Mouse (Mus musculus) limb, embryonic 15.5 days (tissue): ENCODE data around the gene Farp2. TPM values are rescaled to one million over a fixed set of nuclear protein-coding genes. Genes with fewer than 3 reads are reported as not detected.
"Not testable (repeated sequence)": the region's sequence is repeated elsewhere in the genome, so short reads cannot be mapped to it uniquely, and the experiment has no call there.

Experiments used
- ATAC-seq: fragments of 200-750 bp; cut with Nextera tagmentation; 2 replicates; pipeline ENCODE4 v1.8.0; 2017; ENCODE audit warnings: low read depth, moderate TSS enrichment; ENCODE audit not compliant: insufficient number of reproducible peaks, low FRiP score, low TSS enrichment
- H3K27ac ChIP-seq: fragments of 300-500 bp; sonication (generic); 2 replicates; pipeline ENCODE4 v1.5.1; 2015; ENCODE audit warnings: moderate library complexity, mild to moderate bottlenecking, inconsistent platforms
- H3K27me3 ChIP-seq: fragments of 300-500 bp; sonication (generic); 2 replicates; pipeline ENCODE4 v1.6.1; 2015; ENCODE audit warnings: inconsistent platforms
- H3K36me3 ChIP-seq: fragments of 300-500 bp; sonication (generic); 2 replicates; pipeline ENCODE4 v1.6.1; 2015; ENCODE audit warnings: inconsistent platforms
- H3K4me1 ChIP-seq: fragments of 300-500 bp; sonication (generic); 2 replicates; pipeline ENCODE4 v1.6.1; 2015; ENCODE audit warnings: inconsistent platforms
- H3K4me2 ChIP-seq: fragments of 300-500 bp; sonication (generic); 2 replicates; pipeline ENCODE4 v1.6.1; 2015; ENCODE audit warnings: mild to moderate bottlenecking, inconsistent platforms
- H3K4me3 ChIP-seq: fragments of 300-500 bp; sonication (generic); 2 replicates; pipeline ENCODE4 v1.5.1; 2015; ENCODE audit warnings: mild to moderate bottlenecking, inconsistent platforms
- H3K9ac ChIP-seq: fragments of 300-500 bp; sonication (generic); 2 replicates; pipeline ENCODE4 v1.6.1; 2015; ENCODE audit warnings: inconsistent platforms
- H3K9me3 ChIP-seq: fragments of 300-500 bp; sonication (generic); 2 replicates; pipeline ENCODE4 v1.6.1; 2016; ENCODE audit warnings: inconsistent platforms
- WGBS: fragments of 180-500 bp; shearing (Covaris S2); methylation state at CpG from one replicate; pipeline ENCODE4 v1.1.7; 2015; 5-methylcytosine and 5-hydroxymethylcytosine counted together
- polyA plus RNA-seq: library from polyadenylated mRNA; unstranded; fragments of >200 nt; fragmentation: Nextera tagmentation; extraction: Ambion mirVana; gene quantifications from 2 replicates; pipeline ENCODE4 v1.2.1, GENCODE M21; 2015

Gene Farp2
- 7.9 and 8.7 TPM in 2 replicates for polyA plus RNA-seq

DNA sequence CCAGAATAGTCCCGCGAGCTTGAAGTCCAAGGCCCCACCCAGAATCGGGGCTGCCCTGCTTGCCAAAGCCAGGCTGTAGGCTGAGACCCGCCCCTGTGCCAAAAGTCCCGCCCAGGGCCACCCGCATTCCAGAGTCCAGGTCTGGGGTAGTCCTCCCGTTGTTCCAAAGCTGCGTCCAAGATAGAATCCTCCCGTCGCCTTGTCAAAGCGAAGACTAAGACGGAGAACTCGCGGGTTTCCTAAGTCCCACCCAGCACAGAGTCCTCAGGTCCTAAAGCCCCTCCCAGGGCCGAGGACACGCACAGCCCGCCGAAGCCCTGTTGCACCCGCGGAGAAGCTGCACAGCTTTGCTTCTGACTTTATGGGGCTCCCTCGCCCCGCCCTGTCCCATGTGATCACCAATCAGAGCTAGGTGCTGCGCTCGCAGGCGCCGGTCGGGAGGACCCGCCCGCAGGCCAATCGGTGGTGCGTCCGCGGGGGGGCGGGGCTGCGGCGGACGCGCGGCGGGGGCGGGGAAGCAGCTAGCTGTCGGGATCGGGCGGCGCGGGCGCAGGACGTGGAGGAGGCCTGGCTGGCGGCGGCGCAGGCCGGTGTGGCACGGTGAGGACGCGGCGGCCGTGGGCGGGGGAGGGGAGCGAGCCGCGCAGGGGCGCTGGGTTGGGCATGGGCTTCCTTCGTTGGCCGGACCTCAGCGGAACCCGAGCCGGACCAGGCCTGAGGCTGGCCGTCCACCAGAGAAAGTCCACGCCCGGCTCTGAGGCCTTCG, at the start of gene Farp2:
TSS of gene Farp2 (plus strand) at position 495 of the 766 bp plus-strand sequence.
- H3K4me3 ChIP-seq: peak within 1 kb of the TSS; percentile 69
- ATAC-seq: peak; percentile 98
- H3K9ac ChIP-seq: peak within 1 kb of the TSS; percentile 65
- peak within 1 kb of the TSS; percentile 87 for H3K27ac ChIP-seq
- H3K4me1 ChIP-seq: peaks cover 22% of the 10 kb centered on the region
- WGBS: 2% methylated on average over 68 of the region's 71 CpGs
- H3K36me3 ChIP-seq: peaks cover 20% of the 10 kb centered on the region
- peak within 1 kb of the TSS; percentile 77 for H3K4me2 ChIP-seq
- H3K27me3 ChIP-seq: no peaks in the 10 kb centered on the region
- no peaks in the 10 kb centered on the region for H3K9me3 ChIP-seq

DNA sequence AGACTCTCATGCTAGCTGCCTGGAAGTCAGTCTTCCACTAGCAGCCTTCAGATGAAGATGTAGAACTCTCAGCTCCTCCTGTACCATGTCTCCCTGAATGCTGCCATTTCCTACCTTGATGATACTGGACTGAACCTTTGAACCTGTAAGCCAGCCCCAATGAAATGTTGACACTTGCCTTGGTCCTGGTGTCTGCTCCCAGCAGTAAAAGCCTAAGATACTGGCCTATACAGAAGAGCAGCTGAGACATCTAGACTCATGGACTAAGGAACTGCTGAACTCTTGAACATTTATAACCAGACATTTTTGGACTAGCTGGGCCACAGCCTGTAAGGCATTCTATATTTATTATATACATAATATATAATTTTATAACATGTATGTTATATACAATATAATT, 46.8 kb upstream of the Farp2 start:
- no peaks in the 10 kb centered on the region for H3K36me3 ChIP-seq
- no peak overlapping the region for H3K4me3 ChIP-seq
- no peaks in the 10 kb centered on the region for H3K27me3 ChIP-seq
- no peak overlapping the region for H3K27ac ChIP-seq
- no peak overlapping the region for H3K4me2 ChIP-seq
- H3K4me1 ChIP-seq: no peaks in the 10 kb centered on the region
- no peaks in the 10 kb centered on the region for H3K9me3 ChIP-seq
- no peak for ATAC-seq
- no peak overlapping the region for H3K9ac ChIP-seq

DNA sequence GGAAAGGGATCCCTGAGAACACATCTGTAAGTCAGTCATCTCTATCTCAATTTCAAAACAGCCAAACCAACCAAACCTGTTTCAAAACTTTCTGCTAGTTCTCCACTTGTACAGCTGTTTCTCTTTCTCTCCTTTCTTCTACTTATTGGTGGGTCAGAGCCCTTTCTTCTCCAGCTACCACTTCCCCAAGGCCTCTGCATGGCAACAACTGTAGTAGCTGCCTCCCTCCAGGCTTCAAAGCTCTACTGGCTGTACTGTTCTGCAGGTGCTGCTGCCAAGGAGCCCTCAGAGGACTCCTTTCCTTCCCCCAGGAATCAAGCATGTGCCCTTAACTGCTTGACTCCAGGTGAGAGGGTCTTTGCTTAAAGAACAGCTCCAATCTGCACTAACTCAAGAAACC, 46.1 kb upstream of the Farp2 start:
- Histone ChIP-seq H3K27me3 (no peaks in the 10 kb centered on the region), H3K36me3 (no peaks in the 10 kb centered on the region), H3K9me3 (no peaks in the 10 kb centered on the region), H3K4me3 (no peak overlapping the region), H3K9ac (no peak overlapping the region), H3K27ac (no peak overlapping the region), H3K4me1 (no peaks in the 10 kb centered on the region), H3K4me2 (no peak overlapping the region)
- no peak for ATAC-seq

DNA sequence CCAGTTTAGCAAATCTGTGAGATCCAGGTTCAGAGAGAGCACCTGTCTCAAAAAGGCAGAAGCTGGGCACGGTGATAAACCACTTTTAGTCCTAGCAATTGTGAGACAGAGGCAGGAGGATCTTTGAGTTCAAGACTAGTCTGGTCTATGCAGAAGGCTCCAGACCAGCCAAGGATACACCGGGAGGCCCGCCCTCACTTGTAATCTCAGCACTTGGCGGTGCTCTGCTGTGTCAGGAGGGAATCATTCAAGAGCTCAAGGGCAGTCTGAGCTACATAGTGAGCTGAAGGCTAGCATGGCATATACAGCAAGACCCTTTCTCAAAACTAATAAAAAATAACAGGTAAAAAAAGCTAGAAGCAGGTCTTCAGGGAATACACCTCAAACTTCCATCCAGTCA, 43.3 kb upstream of the Farp2 start:
- Histone ChIP-seq H3K4me2 (no peak overlapping the region), H3K4me3 (no peak overlapping the region), H3K36me3 (no peaks in the 10 kb centered on the region), H3K27me3 (no peaks in the 10 kb centered on the region), H3K9me3 (no peaks in the 10 kb centered on the region), H3K9ac (no peak overlapping the region), H3K4me1 (no peaks in the 10 kb centered on the region), H3K27ac (no peak overlapping the region)
- 95% methylated on average over 4 of the region's 4 CpGs for WGBS
- ATAC-seq: no peak

DNA sequence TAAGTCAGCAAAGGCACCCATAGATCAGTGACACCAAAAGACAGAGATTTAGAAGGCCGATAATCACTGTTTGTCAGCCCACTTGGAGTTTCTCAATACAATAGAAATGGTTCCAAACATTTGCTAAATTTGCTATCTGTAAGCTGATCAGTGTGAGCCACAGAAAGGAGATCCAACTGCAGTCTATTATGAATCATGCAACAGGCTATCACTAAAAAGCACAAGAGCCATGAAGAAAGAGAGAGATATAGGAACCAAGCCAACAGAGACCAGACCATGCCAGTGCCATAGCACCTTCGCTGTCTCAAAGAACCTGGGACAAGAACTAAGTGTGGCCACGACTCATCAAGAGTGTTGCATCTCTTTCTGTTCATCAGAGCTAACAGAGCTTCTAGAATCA, 36.2 kb upstream of the Farp2 start:
- H3K9ac ChIP-seq: no peak overlapping the region

DNA sequence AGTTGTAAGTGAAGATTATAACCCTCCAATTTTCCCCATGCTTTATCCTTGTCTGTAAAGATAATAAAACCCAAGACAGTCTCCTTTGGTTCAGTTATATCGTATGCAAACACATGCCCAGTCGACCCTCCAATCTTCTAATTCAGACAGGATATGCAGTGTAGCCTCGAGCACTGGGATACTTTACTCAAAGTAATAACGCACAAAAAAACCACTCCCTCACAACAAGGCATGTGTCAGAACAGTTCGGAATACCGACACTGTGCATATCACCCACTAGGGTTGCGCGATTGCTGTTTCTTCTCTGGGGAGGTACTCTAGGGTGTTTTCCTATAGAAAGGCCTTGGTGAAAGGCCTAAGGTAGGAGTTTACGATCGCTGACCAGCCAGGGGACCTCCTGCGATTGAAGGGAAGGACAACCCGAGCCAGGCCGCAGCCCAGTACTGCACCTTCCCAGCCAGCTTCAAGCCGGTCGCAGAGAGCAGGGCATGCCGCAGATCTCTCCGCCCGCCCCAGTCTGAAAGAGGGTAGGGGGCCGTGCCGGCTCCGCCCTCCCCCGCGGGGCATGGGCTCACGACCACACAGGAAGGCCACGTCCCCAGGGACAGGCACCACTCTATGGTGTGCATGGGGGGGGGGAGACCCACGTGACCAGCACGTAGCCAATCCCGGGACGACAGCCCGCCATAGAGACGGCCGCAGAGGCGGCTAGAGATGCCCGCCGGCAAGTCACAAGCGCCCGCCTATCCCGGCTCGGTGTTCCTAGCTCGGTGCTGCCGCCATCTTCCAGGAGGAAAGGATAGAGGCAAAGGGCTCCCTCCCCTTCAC, 33.9 kb upstream of the Farp2 start:
- H3K36me3 ChIP-seq: no peaks in the 10 kb centered on the region
- peak; percentile 96 for ATAC-seq
- no peaks in the 10 kb centered on the region for H3K9me3 ChIP-seq
- no peaks in the 10 kb centered on the region for H3K27me3 ChIP-seq
- peak overlapping the region; percentile 69 for H3K9ac ChIP-seq
- H3K27ac ChIP-seq: peak overlapping the region; percentile 97
- peak overlapping the region; percentile 81 for H3K4me3 ChIP-seq
- peaks cover 5% of the 10 kb centered on the region; the same call in 1 of the 2 replicates for H3K4me1 ChIP-seq
- peak overlapping the region; percentile 49 for H3K4me2 ChIP-seq
- under 1% methylated on average over 41 of the region's 41 CpGs for WGBS

More for the DNA sequence above, 36.2 kb upstream of the Farp2 start:
- no peak overlapping the region for H3K27ac ChIP-seq
- H3K9me3 ChIP-seq: no peaks in the 10 kb centered on the region
- no peak for ATAC-seq
- no peaks in the 10 kb centered on the region for H3K36me3 ChIP-seq
- no peak overlapping the region for H3K4me2 ChIP-seq
- no peak overlapping the region for H3K4me3 ChIP-seq
- H3K27me3 ChIP-seq: no peaks in the 10 kb centered on the region
- H3K4me1 ChIP-seq: peaks cover 5% of the 10 kb centered on the region; the same call in 1 of the 2 replicates
- WGBS: 93% methylated on average over 3 of the region's 3 CpGs

DNA sequence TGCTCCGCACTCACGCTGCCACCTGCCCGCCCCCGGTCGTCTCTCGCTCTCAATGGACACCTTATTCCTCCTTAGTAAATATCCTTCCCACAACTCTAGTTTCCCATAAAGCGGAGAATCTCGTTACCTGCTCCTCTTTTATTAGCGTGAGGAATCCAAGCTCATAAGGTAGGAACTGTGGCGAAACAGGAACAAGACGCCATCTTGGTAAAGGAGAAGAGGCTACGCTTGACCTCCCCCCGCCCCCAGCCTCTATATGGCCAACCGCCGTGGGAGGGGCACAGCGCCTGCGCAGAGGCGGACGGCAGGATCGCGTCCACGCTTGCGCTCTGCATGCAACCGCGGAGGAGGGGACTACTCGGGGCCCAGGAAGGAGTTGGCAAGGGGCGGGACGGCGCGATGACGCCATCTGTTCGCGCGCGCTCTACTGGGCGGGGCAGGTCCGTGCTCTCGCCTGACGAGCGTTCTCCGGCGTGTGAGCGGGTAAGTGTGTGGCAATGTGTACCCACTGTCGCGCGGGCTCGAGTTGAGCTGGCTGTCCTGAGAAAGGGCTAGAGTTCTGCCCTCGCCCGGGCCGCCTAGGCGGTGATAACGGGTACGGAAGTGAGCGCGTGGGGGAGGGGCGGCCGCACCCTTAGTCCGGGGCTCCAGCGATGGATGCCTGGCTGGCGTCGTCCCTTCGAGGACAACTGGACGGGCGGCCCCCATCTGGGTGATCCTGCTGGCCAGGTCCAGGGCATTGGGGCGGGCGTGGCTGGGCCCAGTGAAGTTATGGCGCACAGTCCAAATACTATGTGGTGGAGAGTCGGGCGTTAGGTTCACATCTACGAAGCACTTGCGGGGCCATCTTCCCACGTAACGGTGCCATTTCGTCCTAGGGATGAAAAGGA, 33.0 kb upstream of the Farp2 start, which contains the start of gene Hdlbp:
TSS of gene Hdlbp (minus strand) at position 230 of the 890 bp plus-strand sequence.
- peak within 1 kb of the TSS; percentile 97 for H3K27ac ChIP-seq
- peaks cover 5% of the 10 kb centered on the region; the same call in 1 of the 2 replicates for H3K4me1 ChIP-seq
- under 1% methylated on average over 74 of the region's 74 CpGs for WGBS
- H3K4me2 ChIP-seq: peak within 1 kb of the TSS; percentile 51
- ATAC-seq: peak; percentile 97
- peak within 1 kb of the TSS; percentile 74 for H3K9ac ChIP-seq
- no peaks in the 10 kb centered on the region for H3K27me3 ChIP-seq
- peak within 1 kb of the TSS; percentile 81 for H3K4me3 ChIP-seq
- H3K36me3 ChIP-seq: no peaks in the 10 kb centered on the region
- H3K9me3 ChIP-seq: no peaks in the 10 kb centered on the region

DNA sequence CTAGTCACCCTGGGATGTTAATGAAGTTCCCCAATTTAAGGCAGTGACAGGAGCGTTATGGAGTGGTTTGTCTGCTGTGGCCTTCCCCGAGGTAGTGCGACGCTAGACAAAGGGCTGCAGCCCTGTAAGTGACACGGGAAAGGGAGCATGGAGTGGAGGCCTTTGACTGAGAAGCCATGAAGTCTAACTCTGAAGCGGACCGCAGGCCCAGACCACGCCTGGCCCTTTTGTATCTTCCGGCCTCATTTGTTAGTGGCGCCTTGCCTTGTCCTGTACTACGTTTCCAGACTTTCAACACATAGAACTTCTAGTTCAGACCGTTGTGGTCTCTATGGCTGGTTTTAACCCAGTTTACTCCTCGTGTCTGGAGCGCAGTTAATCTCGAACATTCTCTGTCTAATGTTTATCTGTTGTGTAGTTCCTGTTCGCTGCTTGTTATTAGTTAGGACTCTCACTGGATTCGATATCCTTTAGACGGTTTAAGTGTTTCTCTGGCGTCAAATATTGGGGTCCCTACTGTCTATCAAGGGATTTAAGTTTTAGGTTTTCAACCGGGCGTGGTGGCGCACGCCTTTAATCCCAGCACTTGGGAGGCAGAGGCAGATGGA, 32.3 kb upstream of the Farp2 start:
- Histone ChIP-seq H3K4me2 (peak overlapping the region; percentile 51), H3K9ac (peak overlapping the region; percentile 74), H3K27me3 (no peaks in the 10 kb centered on the region), H3K36me3 (no peaks in the 10 kb centered on the region), H3K9me3 (no peaks in the 10 kb centered on the region), H3K4me1 (peaks cover 5% of the 10 kb centered on the region; the same call in 1 of the 2 replicates), H3K4me3 (peak overlapping the region; percentile 81), H3K27ac (peak overlapping the region; percentile 97)
- 4% methylated on average over 23 of the region's 23 CpGs for WGBS
- ATAC-seq: no peak

DNA sequence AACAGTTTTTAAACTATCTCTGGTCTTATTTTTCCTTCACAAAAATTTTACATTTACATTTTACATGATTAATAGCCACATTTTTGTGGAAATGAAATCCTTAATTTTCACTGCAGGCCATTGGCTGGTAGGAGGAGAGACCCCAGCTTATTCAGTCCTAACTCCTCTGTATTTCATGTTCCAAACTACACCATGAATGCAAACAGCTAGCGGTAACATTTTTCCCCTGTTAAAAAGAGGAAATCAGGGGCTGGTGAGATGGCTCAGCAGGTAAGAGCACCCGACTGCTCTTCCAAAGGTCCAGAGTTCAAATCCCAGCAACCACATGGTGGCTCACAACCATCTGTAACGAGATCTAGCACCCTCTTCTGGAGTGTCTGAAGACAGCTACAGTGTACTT, 25.6 kb upstream of the Farp2 start:
- H3K4me3 ChIP-seq, H3K27me3 ChIP-seq, H3K4me2 ChIP-seq, H3K4me1 ChIP-seq, ATAC-seq, H3K27ac ChIP-seq, H3K9ac ChIP-seq, H3K9me3 ChIP-seq, H3K36me3 ChIP-seq: not testable (repeated sequence)
- WGBS: 81% methylated on average over 3 of the region's 3 CpGs

DNA sequence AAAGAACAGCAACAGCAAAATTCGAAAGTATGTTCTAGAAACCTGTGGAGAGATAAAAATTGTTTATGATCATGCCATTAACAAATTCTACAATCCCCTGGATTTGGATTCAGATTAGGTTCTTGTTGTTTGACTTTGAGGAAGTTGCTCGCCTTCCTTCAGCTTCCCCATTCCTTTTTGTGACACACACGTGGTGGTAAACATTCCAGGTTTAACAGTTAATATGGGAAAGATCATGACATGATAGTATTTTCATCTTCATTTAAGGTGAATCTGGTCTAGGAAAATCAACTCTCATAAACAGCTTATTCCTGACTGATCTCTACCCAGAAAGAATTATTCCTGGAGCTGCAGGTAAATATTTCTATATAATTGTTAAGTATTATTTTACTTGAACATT, 16.6 kb upstream of the Farp2 start:
- Histone ChIP-seq H3K27me3 (no peaks in the 10 kb centered on the region), H3K9ac (no peak overlapping the region), H3K4me2 (no peak overlapping the region), H3K4me1 (no peaks in the 10 kb centered on the region), H3K27ac (no peak overlapping the region), H3K36me3 (peaks cover 47% of the 10 kb centered on the region), H3K9me3 (no peaks in the 10 kb centered on the region), H3K4me3 (no peak overlapping the region)
- ATAC-seq: no peak
- 89% methylated on average over 3 of the region's 3 CpGs for WGBS
